Mouse (Mus musculus) embryo, embryonic 11.5 days (tissue): ENCODE measurements around the gene Tent5b.
A peak's percentile ranks its signal among the peaks of the same experiment; 100 is the strongest.

Source experiments
- DNase-seq: peaks from one replicate; pipeline ENCODE4 v3.0.0-alpha.2; 2012; ENCODE audit warnings: low read depth, low spot score

Tent5b gene

DNA sequence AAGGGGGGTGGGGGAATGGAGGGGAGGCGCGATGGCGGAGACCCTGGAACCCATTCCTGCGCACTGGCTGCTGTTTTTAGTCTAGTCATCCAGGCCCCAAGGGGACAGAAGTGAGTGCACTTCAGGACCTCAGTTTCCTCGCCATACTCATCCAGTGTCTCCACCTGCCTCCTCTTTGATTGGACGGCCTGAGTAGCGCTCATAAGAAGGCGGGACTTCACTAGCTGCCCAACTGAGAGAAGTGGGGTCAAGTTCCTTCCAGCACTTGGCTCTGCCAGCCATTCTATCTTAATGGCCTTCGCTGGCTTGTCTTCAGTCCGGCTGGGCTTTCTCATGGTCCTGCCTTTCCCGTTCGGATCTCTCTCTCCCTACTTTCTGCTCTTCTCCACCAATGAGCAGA, 10.8 kb upstream of the Tent5b start:
- DNase-seq = no peak

DNA sequence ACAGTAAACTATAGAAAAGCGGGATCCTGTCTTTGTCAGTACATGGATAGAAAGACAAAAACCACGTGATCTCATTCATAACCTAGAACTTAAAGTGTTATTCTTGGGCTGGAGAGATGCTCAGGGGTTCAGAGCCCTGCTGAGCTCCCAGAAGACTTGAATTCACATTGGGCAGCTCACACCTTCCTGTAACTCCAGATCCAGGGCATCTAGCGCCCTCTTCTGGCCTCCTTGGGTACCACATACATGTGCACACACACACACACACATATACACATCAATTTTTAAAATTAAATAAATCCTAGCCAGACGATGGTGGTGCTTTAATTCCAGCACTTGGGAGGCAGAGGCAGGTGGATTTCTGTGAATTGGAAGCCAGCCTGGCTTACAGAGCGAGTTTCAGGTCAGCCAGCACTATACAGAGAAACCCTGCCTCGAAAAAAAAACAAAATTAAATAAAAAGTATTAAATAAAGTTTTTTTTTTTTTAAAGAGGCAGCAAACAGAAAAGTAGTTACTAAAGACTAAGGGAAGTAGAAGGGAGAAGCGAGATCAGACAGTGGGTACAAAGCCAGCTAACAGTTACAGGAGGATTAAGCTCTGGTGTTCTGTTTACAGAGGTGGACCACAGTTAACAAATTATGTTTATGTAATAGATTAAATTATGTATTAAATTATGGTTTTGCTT, 8.7 kb upstream of the Tent5b start:
- no peak for DNase-seq

DNA sequence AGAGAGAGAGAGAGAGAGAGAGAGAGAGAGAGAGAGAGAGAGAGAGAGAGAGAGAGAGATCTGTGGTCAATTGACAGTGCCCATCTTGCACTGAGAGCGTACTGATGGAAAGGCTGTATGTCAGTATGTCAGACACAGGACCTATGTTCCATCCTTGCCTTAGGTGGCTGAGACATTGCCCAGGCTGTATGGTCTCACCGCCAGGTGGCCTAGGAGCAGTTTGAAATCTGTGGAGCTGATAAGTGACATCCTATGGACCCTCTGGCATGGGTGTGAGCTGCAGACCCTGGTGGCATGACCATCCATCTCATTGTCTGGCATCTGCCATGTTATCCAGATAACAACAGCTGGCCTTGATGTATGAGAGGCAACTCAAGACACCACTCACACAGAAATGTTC, 6.1 kb upstream of the Tent5b start:
- DNase-seq = no peak

DNA sequence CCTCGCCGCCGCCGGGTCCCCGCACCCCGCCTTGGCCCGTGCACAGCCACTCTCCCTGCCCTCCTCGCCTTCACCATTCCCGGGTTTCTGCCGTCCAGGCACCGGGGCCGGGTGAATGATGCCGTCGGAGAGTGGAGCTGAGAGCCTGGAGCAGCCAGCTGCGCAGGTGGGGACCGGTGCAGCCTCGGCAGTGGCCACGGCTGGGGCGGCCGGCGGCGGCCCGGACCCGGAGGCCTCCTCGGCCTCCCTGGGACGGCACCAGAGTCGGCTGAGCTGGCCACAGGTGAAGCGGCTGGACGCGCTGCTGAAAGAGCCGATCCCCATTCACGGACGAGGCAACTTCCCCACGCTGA, 229 bp downstream of the Tent5b start:
- DNase-seq = no peak

DNA sequence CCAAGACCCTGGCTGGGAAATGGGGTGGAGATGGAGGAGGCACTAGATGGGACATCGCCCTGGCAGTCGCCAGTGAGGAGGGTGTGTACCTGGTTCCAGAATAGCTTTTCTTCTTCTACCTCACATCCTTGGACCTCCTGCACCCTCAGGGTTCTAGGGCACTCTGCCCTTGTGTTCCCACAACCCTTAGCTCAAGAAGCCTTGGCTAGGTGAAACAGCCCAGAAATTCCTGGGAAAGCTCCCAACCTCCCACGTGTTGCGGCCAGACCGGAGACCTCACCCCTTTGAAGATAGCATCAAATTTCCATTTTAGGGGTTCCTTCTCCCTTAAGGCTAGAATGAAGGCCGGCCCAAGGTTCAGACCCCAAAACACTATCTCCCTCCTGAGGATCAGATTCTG, 822 bp downstream of the Tent5b start:
- no peak for DNase-seq

DNA sequence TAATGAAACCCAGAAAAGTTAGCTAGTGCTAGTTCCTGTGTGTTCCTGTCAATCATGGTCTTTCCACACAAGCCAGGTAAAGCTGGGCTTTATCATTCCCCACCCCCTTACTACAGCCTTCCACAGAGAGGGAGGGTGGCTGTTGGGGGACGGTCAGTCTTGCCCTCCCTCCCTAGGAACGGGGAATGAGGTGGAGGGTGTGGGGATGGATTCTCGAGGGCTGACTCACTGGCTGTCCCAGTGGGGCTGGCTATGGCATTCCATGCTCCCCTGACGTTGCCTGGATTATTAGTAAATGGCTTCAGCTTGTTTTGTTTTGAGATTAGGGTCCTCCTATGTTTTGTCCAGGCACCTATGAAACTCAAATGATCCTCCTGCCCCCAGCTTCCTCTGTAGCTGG, 1.6 kb downstream of the Tent5b start:
- no peak for DNase-seq

DNA sequence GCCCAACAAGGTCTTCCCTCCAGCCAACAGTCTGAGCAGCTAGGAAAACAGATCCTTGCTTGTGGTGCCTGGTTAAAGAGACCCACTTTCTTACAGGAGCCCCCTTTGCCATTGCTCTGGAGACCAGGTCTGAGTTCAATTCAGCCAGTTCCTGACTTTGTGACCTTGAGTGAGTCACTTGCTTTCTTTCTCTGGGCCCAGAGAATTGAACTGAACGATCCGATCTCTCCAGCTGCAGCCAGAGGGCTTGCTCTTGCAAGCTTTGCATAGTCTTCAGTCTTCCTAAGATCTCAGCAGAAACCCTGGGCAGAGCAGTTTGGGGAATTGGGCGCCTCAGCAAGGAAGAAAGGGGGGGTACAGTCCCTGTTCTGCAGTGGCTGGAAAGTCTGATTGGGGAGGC, 2.5 kb downstream of the Tent5b start:
- DNase-seq = no peak

DNA sequence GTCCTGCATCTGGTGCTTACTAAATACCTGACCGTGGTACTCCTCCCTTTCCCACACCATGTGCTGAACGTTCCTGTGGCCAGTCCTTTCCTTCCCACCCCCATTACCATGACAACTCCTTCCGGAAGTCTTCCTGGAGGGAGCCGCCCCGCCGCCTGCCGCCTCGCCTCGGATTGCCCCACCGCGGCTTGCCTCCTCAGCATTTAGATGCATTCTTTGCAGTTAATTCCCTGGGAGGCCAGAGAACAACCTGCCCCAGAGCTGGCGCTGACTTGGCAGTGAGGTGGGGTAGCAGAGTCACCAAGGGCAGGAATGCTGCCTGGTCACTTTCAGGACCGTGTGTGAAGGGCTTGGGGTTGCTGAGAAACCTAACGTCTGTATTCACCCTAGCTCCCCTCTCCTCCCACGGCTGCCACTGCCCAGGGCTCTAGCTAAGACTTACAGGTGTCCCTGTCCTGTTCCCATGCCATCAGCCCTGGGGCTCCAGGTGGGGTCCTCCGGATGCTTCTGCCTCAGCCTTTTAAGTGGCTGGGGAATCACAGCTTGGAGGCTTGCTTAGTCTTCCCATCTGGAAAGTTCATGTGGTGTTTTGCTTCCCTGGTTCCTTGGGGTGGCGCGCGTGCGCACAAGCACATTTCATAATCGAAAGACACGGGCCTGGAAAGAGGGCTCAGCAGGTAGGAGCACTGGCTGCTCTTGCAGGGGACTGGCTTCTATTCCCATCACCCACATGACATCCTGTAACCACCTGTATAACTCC, 4.5 kb downstream of the Tent5b start:
- no peak for DNase-seq

DNA sequence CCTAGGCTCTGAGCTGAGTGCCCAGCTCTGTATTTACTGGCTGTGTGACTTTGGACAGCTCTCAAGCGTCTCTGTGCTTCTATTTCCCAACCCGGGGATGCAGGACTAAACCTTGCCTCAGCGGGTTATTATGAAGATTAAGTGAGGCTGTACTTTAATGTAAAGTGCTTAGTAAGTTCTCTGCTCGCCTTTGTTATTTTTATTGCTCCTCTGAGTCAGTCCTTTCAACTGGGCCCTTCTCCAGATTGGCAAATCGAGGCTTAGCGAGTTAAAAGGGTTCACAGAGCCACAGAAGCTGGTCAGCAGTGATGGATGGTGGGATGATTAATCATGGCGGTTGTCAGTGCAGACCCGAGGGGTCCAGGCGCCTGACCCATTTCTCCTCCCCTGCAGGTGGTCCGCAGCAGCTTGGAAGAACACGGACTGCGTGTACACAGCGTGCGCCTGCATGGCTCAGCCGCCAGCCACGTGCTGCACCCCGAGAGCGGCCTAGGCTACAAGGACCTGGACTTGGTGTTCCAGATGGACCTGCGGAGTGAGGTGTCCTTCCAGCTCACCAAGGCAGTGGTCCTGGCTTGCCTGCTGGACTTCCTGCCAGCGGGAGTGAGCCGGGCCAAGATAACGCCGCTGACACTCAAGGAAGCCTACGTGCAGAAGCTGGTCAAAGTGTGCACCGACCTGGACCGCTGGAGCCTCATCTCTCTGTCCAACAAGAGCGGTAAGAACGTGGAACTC, 5.9 kb downstream of the Tent5b start:
- no peak for DNase-seq

DNA sequence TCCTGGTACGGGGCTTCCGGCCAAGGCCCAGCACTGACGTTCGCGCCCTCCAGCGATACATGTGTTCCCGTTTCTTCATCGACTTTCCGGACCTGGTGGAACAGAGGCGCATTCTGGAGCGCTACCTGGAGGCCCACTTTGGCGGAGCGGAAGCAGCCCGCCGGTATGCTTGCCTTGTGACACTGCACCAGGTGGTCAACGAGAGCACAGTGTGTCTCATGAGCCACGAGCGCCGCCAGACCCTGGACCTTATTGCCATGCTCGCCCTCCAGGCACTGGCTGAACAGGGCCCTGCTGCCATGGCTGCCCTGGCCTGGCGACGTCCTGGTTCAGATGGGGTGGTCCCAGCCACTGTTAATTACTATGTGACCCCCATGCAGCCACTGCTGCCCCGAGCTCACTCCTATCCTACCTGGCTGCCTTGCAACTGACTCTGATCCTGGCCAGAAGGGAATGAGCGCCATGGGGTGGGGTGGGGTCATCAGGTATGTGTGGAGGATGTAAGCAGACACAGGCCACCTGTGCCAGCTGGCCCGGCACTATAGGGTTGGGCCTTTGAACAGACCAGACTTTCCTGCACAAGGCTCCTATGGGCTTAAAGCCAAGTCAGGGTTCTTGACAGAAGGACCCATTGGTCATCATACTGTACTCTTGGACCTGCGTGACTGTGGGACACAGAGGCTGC, 6.9 kb downstream of the Tent5b start:
- DNase-seq = no peak

DNA sequence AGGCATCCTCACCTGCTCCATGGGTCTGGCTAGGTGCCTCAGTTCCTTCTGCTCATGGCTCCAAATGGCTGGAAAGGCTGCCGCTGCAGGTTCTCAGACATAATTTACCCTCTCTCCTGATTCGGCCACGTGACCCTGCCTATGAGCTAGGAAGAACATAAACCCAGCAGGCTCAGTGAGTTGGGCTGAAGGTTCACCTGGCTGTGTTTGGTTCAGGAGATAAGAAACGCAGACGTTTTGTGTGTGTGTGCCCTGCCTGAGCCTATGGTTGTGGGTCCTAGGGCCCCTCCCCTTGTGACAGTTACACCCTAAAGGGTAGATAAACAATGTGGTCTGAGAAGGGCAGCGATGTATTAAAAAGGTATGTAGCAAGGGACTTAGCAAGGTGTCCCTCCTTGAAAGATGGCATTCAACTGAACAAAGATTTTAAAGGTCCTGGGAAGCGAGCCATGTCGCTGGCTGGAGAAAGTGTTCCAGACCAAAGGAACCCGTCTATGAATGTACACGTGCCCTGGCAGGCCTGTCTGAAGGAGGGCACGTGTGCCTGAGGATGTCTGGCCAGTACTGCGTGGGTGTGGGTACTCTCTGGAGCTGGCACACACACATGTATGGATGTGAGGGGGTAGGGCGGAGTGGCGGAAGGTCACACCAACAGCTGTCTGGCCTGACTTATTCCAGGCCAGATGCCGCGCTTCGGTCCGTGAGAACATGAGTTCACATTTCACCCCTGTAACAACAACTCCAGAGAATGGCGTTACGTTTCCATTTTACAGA, 8.9 kb downstream of the Tent5b start:
- no peak for DNase-seq

DNA sequence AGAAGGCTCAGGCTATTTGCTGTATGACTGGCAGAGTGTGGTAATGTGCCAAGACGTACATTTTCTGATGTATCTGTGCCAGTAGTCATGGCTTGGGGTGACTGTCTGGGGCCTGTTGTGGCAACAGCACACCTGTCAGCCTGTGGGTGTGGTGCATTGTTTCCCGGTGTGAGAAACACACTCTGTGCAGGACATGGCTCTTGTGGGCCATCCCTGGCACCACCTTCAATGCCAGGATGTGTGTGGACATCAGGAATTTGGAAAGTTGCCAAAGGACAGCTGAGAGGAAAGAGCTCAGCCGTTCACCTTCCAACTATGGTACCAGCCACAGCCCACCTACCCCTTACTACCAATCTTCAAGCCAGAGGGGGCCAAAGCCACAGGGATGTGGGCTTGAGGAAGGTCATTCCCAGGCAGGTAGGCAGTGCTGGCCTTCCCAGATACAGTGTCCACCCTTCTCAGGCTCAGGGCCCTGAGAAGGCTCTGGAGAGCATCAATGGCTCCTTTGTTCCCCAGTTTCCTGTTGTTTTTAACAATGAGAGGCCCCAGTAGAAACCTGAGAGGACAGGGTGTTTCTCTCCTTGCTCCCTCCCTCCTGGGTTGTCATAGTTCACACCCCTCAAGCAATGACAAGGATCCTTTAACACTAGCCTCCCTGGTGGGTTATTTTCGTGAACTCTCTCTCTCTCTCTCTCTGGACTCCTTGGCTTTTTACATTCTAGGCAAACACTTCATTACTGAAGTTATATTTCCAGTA, 9.7 kb downstream of the Tent5b start:
- no peak for DNase-seq

DNA sequence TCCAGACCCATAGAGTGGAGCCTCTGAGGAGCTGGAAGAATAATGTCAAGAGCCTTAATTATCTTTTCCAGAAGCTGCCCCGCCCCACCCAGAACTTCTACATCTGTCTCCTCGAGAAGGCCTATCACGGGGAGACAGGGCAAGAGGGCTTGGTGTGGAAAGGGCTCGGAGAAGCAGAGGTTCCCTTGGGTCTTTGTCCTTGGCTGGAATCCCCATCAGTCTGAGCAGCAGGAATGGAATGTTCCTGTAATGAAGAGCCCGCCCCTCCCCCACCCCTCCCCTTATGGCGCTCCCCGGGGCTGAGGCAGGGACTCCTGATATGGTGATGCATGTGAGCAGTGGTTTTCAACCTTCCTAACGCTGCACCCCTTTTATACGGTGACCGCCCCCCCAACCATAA, 11.9 kb downstream of the Tent5b start:
- no peak for DNase-seq

DNA sequence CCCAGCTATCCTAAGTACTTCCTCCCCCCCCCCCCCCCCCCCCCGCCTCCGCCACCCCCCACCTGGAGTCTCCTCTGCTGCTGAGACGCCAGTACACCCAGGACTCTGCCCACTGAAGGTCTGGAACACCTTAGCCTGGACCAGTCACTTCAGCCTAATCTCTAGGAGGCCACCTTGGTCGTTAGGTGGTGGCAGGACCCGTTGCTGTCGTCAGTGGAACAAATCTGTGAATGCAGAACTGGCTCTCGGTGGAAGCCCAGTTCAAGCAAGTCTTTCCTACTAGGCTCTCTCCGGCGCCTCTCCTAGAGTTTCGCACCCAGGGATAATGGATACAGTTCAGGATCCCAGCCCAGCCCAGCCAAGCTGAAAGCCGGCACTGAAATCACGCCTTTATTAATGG, 14.0 kb downstream of the Tent5b start:
- no peak for DNase-seq

DNA sequence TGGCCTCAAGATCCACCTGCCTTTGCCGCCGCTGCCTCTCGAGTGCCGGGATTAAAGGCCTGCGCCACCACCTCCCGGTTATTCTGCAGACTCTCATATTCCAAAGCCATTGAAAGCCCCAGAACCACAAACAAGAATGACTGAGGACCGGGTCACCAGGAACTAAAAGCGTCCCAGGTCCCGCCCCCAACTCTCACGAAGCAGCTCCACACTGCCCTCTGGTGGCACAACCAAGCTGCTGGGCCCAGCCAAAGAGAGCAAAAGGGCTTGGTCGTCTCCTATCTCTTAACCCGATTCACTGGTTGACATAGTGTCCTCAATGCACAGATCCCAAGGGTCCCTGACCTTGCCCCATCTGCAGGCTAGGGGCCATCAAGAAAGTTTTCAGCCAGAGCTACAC, 14.5 kb downstream of the Tent5b start:
- peak; percentile 76 for DNase-seq

DNA sequence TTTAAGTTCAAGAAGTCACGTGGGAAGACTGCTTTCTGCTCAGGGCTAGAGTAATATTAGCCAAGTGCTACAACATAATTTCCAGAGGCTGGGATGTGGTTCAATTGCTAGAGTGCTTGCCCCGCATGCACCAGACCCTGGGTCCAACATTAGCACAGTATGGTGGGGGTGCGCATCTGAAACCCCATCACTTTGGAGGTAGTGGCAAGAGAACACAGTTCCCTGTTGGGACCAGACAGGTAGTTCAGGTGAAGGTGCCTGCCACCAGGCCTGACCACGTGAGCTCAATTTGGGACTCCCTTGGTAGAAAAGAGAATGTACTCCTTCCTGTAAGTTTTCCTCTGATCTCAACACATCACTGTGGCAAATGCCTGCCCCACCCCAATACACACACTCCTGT, 14.9 kb downstream of the Tent5b start:
- DNase-seq = no peak

DNA sequence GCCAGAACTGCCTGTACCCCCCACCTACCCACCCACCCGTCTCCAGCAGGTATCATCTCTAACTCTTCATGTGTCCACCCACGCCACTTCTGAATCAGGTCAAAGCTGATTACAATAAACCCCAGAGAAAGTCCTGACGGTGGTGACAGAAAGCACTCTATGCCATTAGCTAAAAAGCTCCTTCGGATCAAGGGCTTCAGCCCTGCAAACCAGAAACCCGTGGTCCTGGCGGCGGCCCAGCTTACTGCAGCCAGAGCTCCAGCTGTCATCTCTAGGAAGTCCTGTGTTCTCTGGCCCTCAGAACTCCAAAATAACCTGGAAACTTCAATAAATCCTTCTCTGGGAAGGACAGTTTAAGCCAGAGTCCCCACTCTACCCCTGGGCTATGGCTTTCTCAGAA, 15.8 kb downstream of the Tent5b start:
- DNase-seq = no peak

DNA sequence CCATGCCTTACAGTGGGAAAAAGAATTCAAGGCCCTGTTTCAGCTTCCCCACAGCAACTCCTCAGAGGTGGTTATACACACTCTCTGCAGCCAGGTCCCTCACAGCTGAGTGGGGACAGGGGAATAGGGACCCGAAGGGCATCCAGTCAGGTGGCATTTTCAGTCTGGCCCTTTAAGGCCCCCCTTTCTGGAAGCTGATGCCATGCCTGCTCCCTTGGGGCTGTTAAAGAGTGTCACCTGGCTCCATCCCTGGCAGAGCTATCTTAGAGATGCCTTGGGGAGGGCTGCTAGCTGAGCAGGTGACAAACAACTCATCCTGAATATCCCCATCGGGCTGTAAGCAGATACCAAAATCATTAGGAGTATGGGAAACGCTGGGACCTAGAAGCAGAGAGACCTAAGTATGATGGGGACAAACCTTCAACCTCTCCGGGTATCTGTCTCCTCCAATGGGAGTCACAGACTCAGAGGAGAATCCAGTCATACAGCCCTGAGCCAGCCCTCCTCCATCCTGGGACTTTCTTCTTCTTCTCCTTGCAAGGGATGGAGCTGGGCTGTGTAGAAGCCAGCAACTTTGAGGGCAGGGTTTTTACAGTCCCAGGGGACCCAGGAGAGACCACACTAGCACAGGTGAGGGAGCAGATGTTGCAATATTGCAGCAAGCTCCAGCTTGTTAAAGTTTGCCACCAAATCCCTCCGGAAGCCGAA, 17.0 kb downstream of the Tent5b start:
- no peak for DNase-seq

DNA sequence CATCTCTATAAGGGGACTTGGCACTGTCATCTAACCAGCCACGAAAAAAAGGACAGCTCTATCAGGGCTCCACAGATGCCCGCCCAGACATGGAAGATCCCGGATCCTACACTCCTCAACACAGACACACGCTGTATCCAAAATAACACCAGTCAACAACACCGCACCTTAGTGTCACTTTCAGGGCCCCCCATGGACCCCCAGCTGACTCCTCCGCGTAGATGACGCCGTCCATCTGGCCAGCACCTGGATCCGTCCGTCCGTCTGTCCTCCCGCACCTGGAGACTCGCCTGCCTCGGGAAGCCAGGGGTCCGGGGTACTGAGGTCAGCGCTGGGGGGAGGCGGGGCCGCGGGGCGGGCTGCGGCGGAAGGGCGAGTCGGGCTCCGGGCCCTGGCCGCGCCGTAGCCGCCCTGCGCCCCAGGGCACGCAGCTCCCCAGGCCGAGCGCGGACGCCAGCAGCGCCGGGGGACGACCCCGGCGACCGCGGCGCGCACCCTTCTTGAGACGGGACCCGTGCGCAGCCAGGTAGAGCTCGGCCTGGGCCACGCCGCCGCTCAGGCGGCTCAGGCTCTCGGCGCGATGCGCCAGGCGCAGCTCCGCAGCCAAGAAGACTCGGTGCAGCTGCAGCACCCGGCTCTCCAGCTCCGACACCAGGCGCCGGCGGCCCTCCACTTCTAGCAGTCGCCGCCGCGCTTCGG, 17.7 kb downstream of the Tent5b start:
- no peak for DNase-seq
